Mouse (Mus musculus): Measurements from ENCODE around the gene Kcnab1.

The Kcnab1 gene

GRCm38 (mm10) chr3:65419706-65420105 is 310.5 kb downstream of the Kcnab1 start:
- ATAC-seq (ENCODE audit: low TSS enrichment) = no peak

Data from frontal cortex, adult (tissue).